Mouse (Mus musculus): ENCODE results near the gene Senp5. TPM values are rescaled to one million over a fixed set of nuclear protein-coding genes. Genes with fewer than 3 reads are reported as not detected.
A peak's percentile ranks its signal among the peaks of the same experiment; 100 is the strongest.

The Senp5 gene
- polyA plus RNA-seq, 1 experiment, result 4.3 TPM

- TF ChIP-seq CTCF (IDR thresholded peaks at IDR 0.05; ENCODE audit: control insufficient read depth, insufficient read depth, insufficient replicate concordance, low read depth, low read length) (peak; percentile 73; the same call in 1 of the 2 replicates), POLR2A (IDR thresholded peaks at IDR 0.05; ENCODE audit: control insufficient read depth, low read depth, low read length) (no peak)
- Histone ChIP-seq H3K36me3 (ENCODE audit: control insufficient read depth, insufficient read depth, low read length) (no peaks in the 10 kb centered on the region), H3K4me1 (ENCODE audit: control insufficient read depth, insufficient read depth, low read length) (peaks cover 24% of the 10 kb centered on the region), H3K4me3 (ENCODE audit: control insufficient read depth, low read depth, low read length) (peak overlapping the region; percentile 75), H3K27ac (ENCODE audit: control insufficient read depth, insufficient read depth, low read depth, low read length) (no peak overlapping the region; the same call in 1 of the 2 replicates), H3K27me3 (ENCODE audit: control insufficient read depth, insufficient read depth, low read length) (peaks cover 3% of the 10 kb centered on the region; the same call in 1 of the 2 replicates)
These were observed 70.0 kb downstream of the Senp5 start for GRCm38 (mm10) chr16:31932840-31933697.

GRCm38 (mm10) chr16:31932255-31932654, 70.8 kb downstream of the Senp5 start:
- TF ChIP-seq CTCF (IDR thresholded peaks at IDR 0.05; ENCODE audit: control insufficient read depth, insufficient read depth, insufficient replicate concordance, low read depth, low read length) (no peak), POLR2A (IDR thresholded peaks at IDR 0.05; ENCODE audit: control insufficient read depth, low read depth, low read length) (no peak)
- Histone ChIP-seq H3K4me3 (ENCODE audit: control insufficient read depth, low read depth, low read length) (no peak overlapping the region), H3K27me3 (ENCODE audit: control insufficient read depth, insufficient read depth, low read length) (peaks cover 3% of the 10 kb centered on the region; the same call in 1 of the 2 replicates), H3K36me3 (ENCODE audit: control insufficient read depth, insufficient read depth, low read length) (no peaks in the 10 kb centered on the region), H3K4me1 (ENCODE audit: control insufficient read depth, insufficient read depth, low read length) (peaks cover 24% of the 10 kb centered on the region), H3K27ac (ENCODE audit: control insufficient read depth, insufficient read depth, low read depth, low read length) (no peak overlapping the region)

- H3K27ac ChIP-seq (ENCODE audit: control insufficient read depth, insufficient read depth, low read depth, low read length), result no peak overlapping the region
- no peaks in the 10 kb centered on the region for H3K36me3 ChIP-seq (ENCODE audit: control insufficient read depth, insufficient read depth, low read length)
- H3K4me3 ChIP-seq (ENCODE audit: control insufficient read depth, low read depth, low read length), result no peak overlapping the region
- peaks cover 3% of the 10 kb centered on the region; the same call in 1 of the 2 replicates for H3K27me3 ChIP-seq (ENCODE audit: control insufficient read depth, insufficient read depth, low read length)
- peaks cover 24% of the 10 kb centered on the region for H3K4me1 ChIP-seq (ENCODE audit: control insufficient read depth, insufficient read depth, low read length)
- TF ChIP-seq CTCF (IDR thresholded peaks at IDR 0.05; ENCODE audit: control insufficient read depth, insufficient read depth, insufficient replicate concordance, low read depth, low read length), result no peak
- TF ChIP-seq POLR2A (IDR thresholded peaks at IDR 0.05; ENCODE audit: control insufficient read depth, low read depth, low read length), result no peak
These were observed 71.8 kb downstream of the Senp5 start for GRCm38 (mm10) chr16:31931330-31931729.

- H3K4me1 ChIP-seq (ENCODE audit: control insufficient read depth, insufficient read depth, low read length), result peaks cover 4% of the 10 kb centered on the region; the same call in 1 of the 2 replicates
- no peaks in the 10 kb centered on the region for H3K27me3 ChIP-seq (ENCODE audit: control insufficient read depth, insufficient read depth, low read length)
- no peak overlapping the region for H3K4me3 ChIP-seq (ENCODE audit: control insufficient read depth, low read depth, low read length)
- H3K27ac ChIP-seq (ENCODE audit: control insufficient read depth, insufficient read depth, low read depth, low read length), result no peak overlapping the region
- H3K36me3 ChIP-seq (ENCODE audit: control insufficient read depth, insufficient read depth, low read length), result no peaks in the 10 kb centered on the region
- TF ChIP-seq CTCF (IDR thresholded peaks at IDR 0.05; ENCODE audit: control insufficient read depth, insufficient read depth, insufficient replicate concordance, low read depth, low read length) (no peak), POLR2A (IDR thresholded peaks at IDR 0.05; ENCODE audit: control insufficient read depth, low read depth, low read length) (no peak)
These were observed 75.7 kb downstream of the Senp5 start for GRCm38 (mm10) chr16:31927412-31927811.

- H3K36me3 ChIP-seq (ENCODE audit: control insufficient read depth, insufficient read depth, low read length), result no peaks in the 10 kb centered on the region
- H3K27ac ChIP-seq (ENCODE audit: control insufficient read depth, insufficient read depth, low read depth, low read length), result no peak overlapping the region
- TF ChIP-seq POLR2A (IDR thresholded peaks at IDR 0.05; ENCODE audit: control insufficient read depth, low read depth, low read length), result no peak
- TF ChIP-seq CTCF (IDR thresholded peaks at IDR 0.05; ENCODE audit: control insufficient read depth, insufficient read depth, insufficient replicate concordance, low read depth, low read length), result no peak
- peaks cover 4% of the 10 kb centered on the region; the same call in 1 of the 2 replicates for H3K4me1 ChIP-seq (ENCODE audit: control insufficient read depth, insufficient read depth, low read length)
- no peak overlapping the region for H3K4me3 ChIP-seq (ENCODE audit: control insufficient read depth, low read depth, low read length)
- no peaks in the 10 kb centered on the region for H3K27me3 ChIP-seq (ENCODE audit: control insufficient read depth, insufficient read depth, low read length)
These were observed 76.4 kb downstream of the Senp5 start for GRCm38 (mm10) chr16:31926547-31927182.

GRCm38 (mm10) chr16:31926091-31926490, 77.0 kb downstream of the Senp5 start:
- Histone ChIP-seq H3K27ac (ENCODE audit: control insufficient read depth, insufficient read depth, low read depth, low read length) (no peak overlapping the region), H3K36me3 (ENCODE audit: control insufficient read depth, insufficient read depth, low read length) (no peaks in the 10 kb centered on the region), H3K4me1 (ENCODE audit: control insufficient read depth, insufficient read depth, low read length) (no peaks in the 10 kb centered on the region), H3K4me3 (ENCODE audit: control insufficient read depth, low read depth, low read length) (no peak overlapping the region), H3K27me3 (ENCODE audit: control insufficient read depth, insufficient read depth, low read length) (no peaks in the 10 kb centered on the region)
- TF ChIP-seq CTCF (IDR thresholded peaks at IDR 0.05; ENCODE audit: control insufficient read depth, insufficient read depth, insufficient replicate concordance, low read depth, low read length) (no peak), POLR2A (IDR thresholded peaks at IDR 0.05; ENCODE audit: control insufficient read depth, low read depth, low read length) (no peak)

GRCm38 (mm10) chr16:31924368-31924767, 78.7 kb downstream of the Senp5 start:
- Histone ChIP-seq H3K27me3 (ENCODE audit: control insufficient read depth, insufficient read depth, low read length) (no peaks in the 10 kb centered on the region), H3K4me1 (ENCODE audit: control insufficient read depth, insufficient read depth, low read length) (no peaks in the 10 kb centered on the region), H3K27ac (ENCODE audit: control insufficient read depth, insufficient read depth, low read depth, low read length) (no peak overlapping the region), H3K4me3 (ENCODE audit: control insufficient read depth, low read depth, low read length) (no peak overlapping the region), H3K36me3 (ENCODE audit: control insufficient read depth, insufficient read depth, low read length) (no peaks in the 10 kb centered on the region)
- TF ChIP-seq POLR2A (IDR thresholded peaks at IDR 0.05; ENCODE audit: control insufficient read depth, low read depth, low read length) (no peak), CTCF (IDR thresholded peaks at IDR 0.05; ENCODE audit: control insufficient read depth, insufficient read depth, insufficient replicate concordance, low read depth, low read length) (no peak)
